28 mouse cellular contexts compared by ENCODE assay signal in the genomic region with DNA sequence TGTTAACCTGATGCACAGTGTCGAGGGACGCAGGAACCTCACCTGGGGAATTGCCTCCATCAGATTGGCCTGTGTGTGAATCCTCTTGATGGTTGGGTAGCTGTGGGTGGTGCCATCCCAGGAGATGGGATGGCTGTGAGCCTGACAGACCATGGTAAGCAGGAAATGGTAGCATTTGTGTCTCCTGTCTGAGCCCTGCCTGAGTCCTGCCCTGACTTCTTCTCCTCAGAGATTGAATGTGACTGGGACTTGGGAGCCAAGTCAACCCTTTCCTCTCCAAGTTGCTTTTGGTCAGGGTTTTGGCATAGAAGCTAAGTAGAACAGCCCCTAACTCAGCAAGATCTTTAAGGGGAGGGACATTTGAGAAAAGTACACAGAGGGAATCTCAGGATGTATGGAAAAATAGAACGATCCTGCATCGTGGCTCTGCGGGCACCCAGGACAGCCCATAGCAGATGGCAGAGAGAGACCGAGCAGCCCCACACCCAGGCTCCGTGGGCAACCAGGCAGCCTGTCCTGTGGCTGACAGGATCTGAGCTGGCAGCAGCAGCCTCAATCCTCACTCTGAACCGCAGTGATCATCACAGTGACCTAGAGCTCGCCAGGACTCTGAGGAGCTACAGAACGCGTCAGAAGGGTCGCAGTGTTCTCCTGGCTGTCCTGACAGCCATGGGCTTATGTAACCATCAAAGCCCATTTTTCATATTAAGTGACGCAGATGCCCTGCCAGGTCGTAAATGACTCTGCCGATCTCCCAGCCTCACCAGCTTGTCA. TPM values are rescaled to one million over a fixed set of nuclear protein-coding genes. Genes with fewer than 3 reads are reported as not detected.
DNase-seq lines count a peak whose midpoint lies in the region; TF ChIP-seq lines count a peak whose summit lies in the region.
"Had no signal": no experiment of that assay in that cellular context is flagged by ENCODE, and none has a peak within 500 bp of the region (broad histone marks: within the 10 kb centered on the region; RNA-seq: fewer than 3 reads in every experiment).

No protein-coding gene starts in this region.

- peak overlapping the region; percentile 48 for H3K27ac ChIP-seq in layer of hippocampus, adult 2 months
- H3K27ac ChIP-seq: embryonic facial prominence, embryonic 15.5 days; heart, embryonic 13.5 days; left cerebral cortex, adult 2 months; liver, embryonic 12.5 days; neural tube, embryonic 12.5 days; stomach, postnatal 0 days had no signal

- peak; percentile 80 to 87 for DNase-seq in cerebellum, postnatal 10 days
- no peak for DNase-seq in cerebellum, adult 9-10 months
- DNase-seq in gastrocnemius, adult 18-20 months (ENCODE audit: low spot score): peak; percentile 17
- DNase-seq in gastrocnemius, postnatal 4 days (ENCODE audit: low spot score in 2 of 2): no peak
- no peak for DNase-seq in layer of hippocampus, adult 2 months (ENCODE audit: low spot score in 2 of 2)
- DNase-seq in layer of hippocampus, postnatal 10 days (ENCODE audit: low spot score in 2 of 2): no peak
- DNase-seq in brain, adult 2 months (ENCODE audit: low read depth, low spot score): peak; percentile 11
- DNase-seq in kidney, adult 9 months: no peak
- DNase-seq: adrenal gland, postnatal 14 days; kidney, postnatal 14 days; liver, postnatal 0 days; lung, postnatal 36 days; right cerebral cortex, adult 18-20 months; thymus, adult 18-20 months; thymus, postnatal 25 days had no signal

- TF ChIP-seq CTCF in layer of hippocampus, adult 2 months (conservative IDR thresholded peaks at IDR 0.05): no peak

- no peak overlapping the region for H3K4me3 ChIP-seq in layer of hippocampus, adult 2 months
- H3K4me3 ChIP-seq: embryonic facial prominence, embryonic 15.5 days; forebrain, embryonic 12.5 days; heart, embryonic 13.5 days; left cerebral cortex, adult 2 months; liver, embryonic 12.5 days; myocyte; neural tube, embryonic 12.5 days had no signal

RNA-seq across cellular contexts. Expression of gene Gal, which starts 13.9 kb away (rescaled TPM):
- total RNA-seq in gastrocnemius, adult 18-20 months (2021): under 1 TPM; 0.30 to 0.36 TPM
- not detected for total RNA-seq in gastrocnemius, postnatal 4 days (2021)
- total RNA-seq in layer of hippocampus, adult 2 months (2021): under 1 TPM in 1 of 2 experiments, not detected in 1; 0.79 TPM
- 1 to 10 TPM; 4.5 to 5.5 TPM for total RNA-seq in layer of hippocampus, postnatal 10 days (2021)
- total RNA-seq: common myeloid progenitor, adult 5-6 weeks; heart, adult 8-10 months; heart, postnatal 10 days; hematopoietic stem cell, adult 5-6 weeks; MEL had no signal

RNA-seq across cellular contexts. Expression of gene Tesmin, which starts 39.6 kb away (rescaled TPM):
- total RNA-seq in gastrocnemius, adult 18-20 months (2021): under 1 TPM; 0.43 to 0.47 TPM
- total RNA-seq in gastrocnemius, postnatal 4 days (2021): 1 to 10 TPM; 1.1 to 1.3 TPM
- under 1 TPM; 0.20 to 0.33 TPM for total RNA-seq in layer of hippocampus, adult 2 months (2021)
- total RNA-seq in layer of hippocampus, postnatal 10 days (2021): under 1 TPM; 0.41 to 0.69 TPM

Comparison
In these comparisons a context has a peak if more than half of its experiments do, and no peak if none do; other contexts are left out.
1. DNase-seq: peak in cerebellum, postnatal 10 days (2 of 2), gastrocnemius, adult 18-20 months (single experiment) and brain, adult 2 months (single experiment); none in cerebellum, adult 9-10 months (single experiment), gastrocnemius, postnatal 4 days (0 of 2), layer of hippocampus, adult 2 months (0 of 2), layer of hippocampus, postnatal 10 days (0 of 2) and kidney, adult 9 months (single experiment).